Mouse (Mus musculus) stomach, embryonic 16.5 days (tissue): Measurements from ENCODE around the gene Epyc. TPM values are rescaled to one million over a fixed set of nuclear protein-coding genes. Genes with fewer than 3 reads are reported as not detected.
A peak's percentile ranks its signal among the peaks of the same experiment; 100 is the strongest.

Experiments used
- ATAC-seq: fragments of 200-750 bp; cut with Nextera tagmentation; 2 replicates; pipeline ENCODE4 v1.8.0; 2017; ENCODE audit warnings: moderate number of reproducible peaks, moderate TSS enrichment; ENCODE audit not compliant: insufficient read depth, low FRiP score
- H3K27ac ChIP-seq: fragments of 300-500 bp; sonication (generic); 2 replicates; pipeline ENCODE4 v1.5.1; 2014; ENCODE audit warnings: low read length
- H3K27me3 ChIP-seq: fragments of 300-500 bp; sonication (generic); 2 replicates; pipeline ENCODE4 v1.6.1; 2014; ENCODE audit warnings: low read length, control low read depth, mixed read lengths; ENCODE audit not compliant: control insufficient read depth, insufficient read depth
- H3K36me3 ChIP-seq: fragments of 300-500 bp; sonication (generic); 2 replicates; pipeline ENCODE4 v1.6.1; 2014; ENCODE audit warnings: low read length; ENCODE audit not compliant: control insufficient read depth, insufficient read depth
- H3K4me1 ChIP-seq: fragments of 300-500 bp; sonication (generic); 2 replicates; pipeline ENCODE4 v1.6.1; 2014; ENCODE audit warnings: low read length, control low read depth, mixed read lengths; ENCODE audit not compliant: control insufficient read depth, insufficient read depth
- H3K4me2 ChIP-seq: fragments of 300-500 bp; sonication (generic); 2 replicates; pipeline ENCODE4 v1.6.1; 2014; ENCODE audit warnings: low read depth, low read length, mixed read lengths
- H3K4me3 ChIP-seq: fragments of 300-500 bp; sonication (generic); replicated peaks from 2 replicates; pipeline ENCODE4 v1.5.1; 2014; ENCODE audit warnings: mild to moderate bottlenecking, low read length
- H3K9ac ChIP-seq: fragments of 300-500 bp; sonication (generic); 2 replicates; pipeline ENCODE4 v1.6.1; 2014; ENCODE audit warnings: low read length
- H3K9me3 ChIP-seq: fragments of 300-500 bp; sonication (generic); replicated peaks from 2 replicates; pipeline ENCODE4 v1.6.1; 2016; ENCODE audit warnings: low read length, control low read depth; ENCODE audit not compliant: control insufficient read depth
- WGBS: fragments of 180-500 bp; shearing (Covaris S2); extraction: QIAGEN DNeasy Blood & Tissue Kit; methylation state at CpG from one replicate; pipeline ENCODE4 v1.1.7; 2014; 5-methylcytosine and 5-hydroxymethylcytosine counted together
- polyA plus RNA-seq: library from polyadenylated mRNA; unstranded; fragments of >200 nt; fragmentation: Nextera tagmentation; extraction: Ambion mirVana; gene quantifications from 2 replicates; pipeline ENCODE4 v1.2.1, GENCODE M21; 2015

The Epyc gene
- polyA plus RNA-seq, 1 experiment from 2014 or later = 1.3 TPM

DNA sequence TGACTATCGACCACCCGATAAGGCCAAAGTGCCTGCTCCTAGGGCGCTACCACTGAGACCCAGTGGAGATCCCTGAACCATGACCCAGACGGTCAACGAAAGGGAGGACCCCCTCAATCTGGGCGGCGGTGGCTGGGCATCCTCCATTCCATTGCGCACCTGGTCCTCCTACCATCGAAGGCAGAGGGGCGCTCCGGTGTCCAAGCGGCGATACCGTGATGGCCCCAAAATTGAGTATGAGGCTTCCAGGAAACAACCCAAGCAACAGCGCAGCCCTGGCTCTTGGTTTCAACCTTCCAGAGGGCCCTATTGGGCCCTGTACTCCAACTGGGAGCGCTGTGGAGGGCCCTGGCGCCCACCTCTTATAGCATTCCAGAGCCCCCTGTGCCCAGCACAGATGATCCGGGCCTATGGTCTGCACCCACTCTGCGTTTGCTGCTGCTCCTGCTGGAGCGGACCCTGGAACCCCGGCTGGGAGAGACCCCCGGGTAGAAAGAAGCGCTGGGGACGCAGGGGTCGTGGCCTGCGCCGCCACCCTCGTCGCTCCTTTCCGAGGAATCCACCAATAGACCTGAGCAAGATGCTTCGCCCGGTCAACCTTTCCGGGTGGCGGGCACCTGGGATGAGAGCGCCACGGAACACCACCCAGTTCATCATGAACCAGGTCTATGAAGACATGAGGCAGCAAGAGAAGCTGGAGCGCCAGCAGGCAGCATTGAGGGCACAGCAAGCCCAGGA, 49.7 kb downstream of the Epyc start:
- WGBS = 93% methylated on average over 37 of the region's 37 CpGs

DNA sequence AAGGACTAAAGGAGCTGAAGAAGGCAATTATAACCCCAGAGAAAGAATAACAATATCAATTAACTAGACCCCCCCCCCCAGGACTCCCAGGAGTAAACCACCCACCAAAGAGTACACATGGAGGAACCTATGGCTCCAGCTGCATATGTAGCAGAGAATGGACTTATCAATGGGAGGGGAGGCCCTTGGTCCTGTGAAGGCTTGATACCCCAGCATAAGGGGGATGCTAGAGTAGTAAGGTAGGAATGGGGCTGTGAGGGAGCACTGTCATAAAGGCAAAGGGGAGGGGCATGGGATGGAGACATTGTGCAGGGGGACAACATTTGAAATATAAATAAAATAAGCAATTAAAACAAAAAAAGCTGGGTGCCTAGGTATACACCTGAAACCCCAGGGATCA, 58.5 kb downstream of the Epyc start:
- Histone ChIP-seq H3K4me3 (no peak overlapping the region), H3K4me1 (no peaks in the 10 kb centered on the region), H3K27ac (no peak overlapping the region), H3K9ac (no peak overlapping the region), H3K36me3 (no peaks in the 10 kb centered on the region), H3K9me3 (no peaks in the 10 kb centered on the region), H3K4me2 (no peak overlapping the region), H3K27me3 (no peaks in the 10 kb centered on the region)
- no peak for ATAC-seq

More for the DNA sequence above, 49.7 kb downstream of the Epyc start:
- Histone ChIP-seq H3K4me3 (no peak overlapping the region), H3K9ac (no peak overlapping the region), H3K27me3 (no peaks in the 10 kb centered on the region), H3K27ac (no peak overlapping the region), H3K9me3 (no peaks in the 10 kb centered on the region), H3K36me3 (no peaks in the 10 kb centered on the region), H3K4me1 (no peaks in the 10 kb centered on the region), H3K4me2 (no peak overlapping the region)
- ATAC-seq = no peak

DNA sequence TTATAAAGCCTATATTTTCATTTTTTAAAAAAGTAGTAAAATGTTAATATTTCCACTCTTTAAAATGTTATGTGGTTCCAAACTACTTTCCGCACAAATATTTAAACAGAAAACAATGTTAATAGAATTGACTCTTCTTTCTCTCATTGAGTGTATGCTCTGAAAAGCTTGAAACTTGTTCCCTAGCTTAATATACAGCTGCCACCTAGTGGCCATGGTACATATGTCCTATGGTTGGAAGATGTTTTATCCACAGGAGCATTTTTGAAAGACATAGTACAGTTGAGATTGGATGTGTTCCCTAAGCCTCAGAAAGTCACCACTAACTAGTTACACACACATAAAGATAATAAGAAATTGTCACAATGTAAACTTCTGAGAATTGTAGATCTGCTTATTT, 60.7 kb downstream of the Epyc start:
- H3K27me3 ChIP-seq = no peaks in the 10 kb centered on the region
- no peak overlapping the region for H3K4me2 ChIP-seq
- no peaks in the 10 kb centered on the region for H3K9me3 ChIP-seq
- no peak overlapping the region for H3K9ac ChIP-seq
- no peak overlapping the region for H3K27ac ChIP-seq
- H3K36me3 ChIP-seq = no peaks in the 10 kb centered on the region
- H3K4me1 ChIP-seq = no peaks in the 10 kb centered on the region
- no peak for ATAC-seq
- no peak overlapping the region for H3K4me3 ChIP-seq
- WGBS = 31% methylated on average over 1 of the region's 1 CpGs

DNA sequence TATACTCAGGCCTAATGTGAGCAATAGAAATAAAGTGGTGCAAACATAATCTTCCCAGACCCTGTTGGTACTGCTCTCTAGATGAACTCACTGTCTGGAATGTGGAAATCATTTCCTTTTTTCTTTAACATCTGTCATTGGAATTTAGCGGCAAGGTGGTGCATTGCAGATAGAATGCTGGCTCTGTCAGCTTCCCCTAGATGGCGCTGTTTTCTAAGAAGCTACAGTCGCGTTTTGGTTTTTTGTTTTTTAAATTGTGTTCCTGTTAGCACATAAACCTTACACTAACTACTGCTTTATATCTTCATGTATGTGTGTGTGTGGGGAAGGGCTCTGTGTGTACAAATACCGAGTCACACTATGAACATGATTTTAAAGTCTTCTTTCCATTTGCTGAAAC, 68.8 kb downstream of the Epyc start:
- ATAC-seq = no peak
- Histone ChIP-seq H3K27me3 (no peaks in the 10 kb centered on the region), H3K9ac (no peak overlapping the region), H3K4me1 (no peaks in the 10 kb centered on the region; the same call in 1 of the 2 replicates), H3K9me3 (no peaks in the 10 kb centered on the region), H3K27ac (no peak overlapping the region), H3K4me3 (no peak overlapping the region), H3K36me3 (no peaks in the 10 kb centered on the region), H3K4me2 (no peak overlapping the region)
- WGBS = 2% methylated on average over 5 of the region's 5 CpGs

DNA sequence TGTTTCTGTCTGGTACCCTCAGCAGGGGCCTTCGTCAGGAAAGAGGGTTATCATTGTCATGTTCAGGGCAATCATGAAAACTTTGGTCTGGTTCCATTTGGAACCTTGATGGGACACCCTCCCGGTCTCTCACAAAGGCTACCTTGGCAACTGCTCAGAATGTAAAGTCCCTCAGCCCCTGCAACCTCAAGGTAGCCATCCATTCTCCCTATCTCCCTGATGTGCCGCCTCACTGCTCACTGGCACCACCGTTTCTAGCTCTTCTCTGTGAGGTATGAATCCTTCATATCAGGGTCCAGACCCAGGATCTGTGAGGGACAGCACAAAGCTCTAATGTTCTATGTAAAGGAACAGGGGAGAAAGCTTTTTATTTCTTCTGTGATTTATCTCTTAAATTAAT, 70.7 kb downstream of the Epyc start:
- no peaks in the 10 kb centered on the region for H3K9me3 ChIP-seq
- no peaks in the 10 kb centered on the region; the same call in 1 of the 2 replicates for H3K4me1 ChIP-seq
- 78% methylated on average over 4 of the region's 4 CpGs for WGBS
- no peak for ATAC-seq
- H3K4me2 ChIP-seq = no peak overlapping the region
- no peak overlapping the region for H3K27ac ChIP-seq
- H3K27me3 ChIP-seq = no peaks in the 10 kb centered on the region
- no peak overlapping the region for H3K4me3 ChIP-seq
- no peak overlapping the region for H3K9ac ChIP-seq
- H3K36me3 ChIP-seq = no peaks in the 10 kb centered on the region

DNA sequence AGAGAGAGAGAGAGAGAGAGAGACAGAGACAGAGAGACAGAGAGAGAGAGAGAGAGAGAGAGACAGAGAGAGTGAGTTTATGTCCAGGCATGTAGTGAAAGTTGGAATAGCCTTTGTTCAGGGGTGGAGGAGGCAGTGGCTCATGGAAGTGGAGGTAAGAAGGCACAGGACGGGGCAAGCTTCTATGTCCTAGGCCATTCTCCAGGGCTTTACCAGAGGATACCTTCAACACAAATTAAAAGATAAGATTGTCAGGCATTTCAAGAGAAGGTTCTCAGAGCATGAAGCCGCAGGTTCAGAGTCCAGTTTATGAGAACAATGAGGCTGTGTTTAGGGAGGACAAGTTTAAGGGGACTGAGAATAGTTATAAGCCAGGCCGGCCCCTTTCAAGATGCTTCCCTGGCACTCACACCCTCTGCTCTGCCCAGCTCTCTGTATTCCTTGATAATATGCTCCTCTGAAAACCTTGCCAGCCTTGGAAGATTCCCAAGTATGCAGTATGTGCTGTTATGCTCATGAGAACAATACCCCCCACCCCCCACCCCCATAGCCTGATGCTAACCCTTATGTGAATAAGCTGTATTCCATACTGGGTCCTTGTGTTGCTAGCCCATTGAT, 71.5 kb downstream of the Epyc start:
- Histone ChIP-seq H3K4me3 (no peak overlapping the region), H3K4me2 (no peak overlapping the region), H3K27ac (no peak overlapping the region), H3K36me3 (no peaks in the 10 kb centered on the region), H3K27me3 (no peaks in the 10 kb centered on the region), H3K9ac (no peak overlapping the region), H3K9me3 (no peaks in the 10 kb centered on the region), H3K4me1 (no peaks in the 10 kb centered on the region; the same call in 1 of the 2 replicates)
- WGBS = 78% methylated on average over 3 of the region's 3 CpGs
- no peak for ATAC-seq

DNA sequence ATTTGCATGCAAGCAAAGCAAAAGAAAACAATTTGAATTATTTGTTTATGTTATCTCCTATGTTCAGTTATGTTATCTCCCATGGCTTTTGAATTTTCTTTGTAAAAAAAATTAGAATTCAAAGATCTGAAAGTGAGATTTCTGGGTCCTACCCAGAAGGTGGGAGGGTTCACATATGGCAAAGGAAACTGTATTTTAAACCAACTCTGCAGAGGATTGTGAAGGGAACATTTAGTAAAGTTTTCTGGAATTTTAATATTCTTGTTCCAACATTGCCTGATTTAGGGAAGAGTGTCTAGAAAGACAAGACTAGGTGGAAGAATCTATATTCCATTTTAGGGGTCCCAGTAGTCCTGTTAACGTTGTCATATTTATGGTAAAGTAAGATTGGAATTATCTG, 73.4 kb downstream of the Epyc start:
- no peak overlapping the region for H3K4me2 ChIP-seq
- ATAC-seq = no peak
- no peaks in the 10 kb centered on the region for H3K9me3 ChIP-seq
- H3K9ac ChIP-seq = no peak overlapping the region
- no peak overlapping the region for H3K27ac ChIP-seq
- no peaks in the 10 kb centered on the region for H3K36me3 ChIP-seq
- no peak overlapping the region for H3K4me3 ChIP-seq
- 70% methylated on average over 1 of the region's 1 CpGs for WGBS
- no peaks in the 10 kb centered on the region; the same call in 1 of the 2 replicates for H3K4me1 ChIP-seq
- H3K27me3 ChIP-seq = no peaks in the 10 kb centered on the region

DNA sequence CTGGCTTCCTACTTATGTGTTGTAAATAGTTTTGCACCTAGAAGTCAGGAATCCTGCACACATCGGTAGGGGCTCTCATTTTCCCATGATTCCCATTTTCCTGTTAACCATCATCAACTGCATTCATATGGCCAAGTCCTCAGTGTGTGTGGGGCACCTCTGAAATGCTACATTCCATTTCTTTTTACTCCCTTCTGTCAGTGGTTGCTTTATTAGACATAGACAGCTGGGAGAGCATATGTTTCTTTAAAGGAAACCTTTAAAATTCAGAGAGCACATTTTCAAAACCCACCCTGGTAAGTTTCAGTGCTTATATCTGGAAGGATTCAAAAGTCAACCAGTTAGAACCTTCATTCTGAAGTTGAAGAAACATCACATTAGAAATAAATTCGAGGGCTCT, 74.2 kb downstream of the Epyc start:
- H3K27me3 ChIP-seq = no peaks in the 10 kb centered on the region
- H3K36me3 ChIP-seq = no peaks in the 10 kb centered on the region
- H3K4me3 ChIP-seq = no peak overlapping the region
- no peak overlapping the region for H3K9ac ChIP-seq
- no peaks in the 10 kb centered on the region; the same call in 1 of the 2 replicates for H3K4me1 ChIP-seq
- H3K27ac ChIP-seq = no peak overlapping the region
- H3K9me3 ChIP-seq = no peaks in the 10 kb centered on the region
- 74% methylated on average over 2 of the region's 2 CpGs for WGBS
- H3K4me2 ChIP-seq = no peak overlapping the region
- ATAC-seq = no peak

DNA sequence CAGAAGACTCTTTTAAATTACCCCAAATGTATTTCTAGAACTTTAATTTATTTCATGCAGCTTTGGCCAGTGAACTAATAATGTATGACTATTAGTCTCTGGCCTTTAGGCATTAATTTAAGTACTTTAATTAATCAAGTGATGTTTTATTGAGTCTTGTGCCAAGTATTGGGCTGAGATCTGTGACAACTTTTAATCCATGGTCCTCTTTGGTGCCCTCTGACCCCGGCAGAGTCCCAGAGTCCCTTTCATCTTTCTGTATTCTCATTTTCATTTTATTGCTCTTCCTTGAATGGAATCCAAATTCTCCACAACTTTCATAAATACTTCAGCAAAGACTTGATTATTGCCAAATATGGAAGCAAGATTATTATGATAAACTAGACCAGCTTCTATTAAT, 76.8 kb downstream of the Epyc start:
- Histone ChIP-seq H3K9ac (no peak overlapping the region), H3K9me3 (no peaks in the 10 kb centered on the region), H3K4me1 (no peaks in the 10 kb centered on the region), H3K4me3 (no peak overlapping the region), H3K27me3 (no peaks in the 10 kb centered on the region), H3K27ac (no peak overlapping the region), H3K36me3 (no peaks in the 10 kb centered on the region), H3K4me2 (no peak overlapping the region)
- 72% methylated on average over 1 of the region's 1 CpGs for WGBS
- ATAC-seq = peak; percentile 44; the same call in 1 of the 2 replicates
